Mouse (Mus musculus) liver, adult 2 months (tissue): ENCODE data around the gene Srsf3.

ENCODE experiments used
- CTCF ChIP-seq: fragments of 200-500 bp; IDR thresholded peaks from 2 replicates; pipeline ENCODE4 v1.5.1; 2011; ENCODE audit warnings: low read depth, low read length, control low read depth
- POLR2A ChIP-seq: fragments of 200-500 bp; IDR thresholded peaks from 2 replicates; pipeline ENCODE4 v1.6.1; 2011; ENCODE audit warnings: low read length, control low read depth; ENCODE audit not compliant: insufficient read depth; ENCODE audit errors: extremely low read depth

DNA sequence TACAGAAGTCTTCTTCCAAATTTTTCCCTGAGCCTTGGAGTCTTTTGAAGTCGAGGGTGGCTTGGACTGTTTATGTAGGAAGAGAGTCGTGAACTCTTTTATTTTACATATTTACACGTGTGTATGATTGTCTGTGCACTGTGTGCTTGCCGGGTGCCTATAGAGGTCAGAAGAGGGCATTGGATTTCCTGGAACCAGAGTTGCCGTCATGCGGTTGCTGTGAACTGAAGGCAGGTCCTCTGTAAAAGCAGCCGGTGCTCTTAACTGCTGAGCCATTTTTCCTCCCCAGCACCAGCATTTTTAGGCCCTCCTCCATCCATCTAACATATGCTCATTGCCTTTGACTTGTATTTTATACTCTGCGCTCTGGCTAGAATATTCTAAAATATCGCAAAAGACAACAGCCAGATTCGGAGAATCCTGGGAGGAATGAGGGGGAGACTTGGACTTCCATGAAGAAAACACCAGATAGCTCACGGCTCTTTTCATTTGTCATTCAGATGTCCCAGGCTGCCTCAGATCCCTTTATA lies 25.0 kb downstream of the Srsf3 start:
- no peak for TF ChIP-seq CTCF
- TF ChIP-seq POLR2A: no peak
